In the genomic region with DNA sequence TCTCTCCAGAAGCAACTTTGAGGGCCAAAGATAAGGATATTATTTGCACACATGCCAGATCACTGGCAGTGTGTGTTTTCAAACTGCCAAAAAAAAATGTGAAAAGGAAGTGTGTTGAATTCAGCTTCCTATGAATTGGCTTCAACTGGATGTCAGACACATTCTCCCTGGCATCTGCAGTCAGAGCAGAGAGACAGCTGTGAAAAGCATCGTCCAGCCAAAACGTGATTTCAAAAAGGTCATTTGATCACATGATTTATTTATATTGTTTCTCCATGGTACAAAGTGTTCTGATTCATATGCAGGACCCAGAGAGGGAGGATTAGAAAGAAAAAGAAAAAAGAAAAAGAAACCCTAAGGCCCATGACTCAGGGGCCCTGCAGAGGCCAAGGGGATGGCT, we compare ENCODE assay signal across 15 mouse cellular contexts.
A peak's percentile ranks its signal among the peaks of the same experiment; 100 is the strongest.
DNase-seq lines count a peak whose midpoint lies in the region; ATAC-seq and TF ChIP-seq lines count a peak whose summit lies in the region.
"Had no signal": no experiment of that assay in that cellular context is flagged by ENCODE, and none has a peak within 500 bp of the region (broad histone marks: within the 10 kb centered on the region; RNA-seq: fewer than 3 reads in every experiment).

No protein-coding gene starts in this region.

- no peak for TF ChIP-seq CTCF in heart, adult 2 months (IDR thresholded peaks at IDR 0.05)

- peak overlapping the region; percentile 38 for H3K27ac ChIP-seq in heart, adult 2 months
- no peak overlapping the region for H3K27ac ChIP-seq in heart, embryonic 12.5 days (ENCODE audit: poor library complexity, severe bottlenecking)
- peak overlapping the region; percentile 89 for H3K27ac ChIP-seq in brown adipose tissue, adult 24 weeks (replicated peaks; ENCODE audit: low read depth, low read length)
- peak overlapping the region; percentile 76 for H3K27ac ChIP-seq in lung, embryonic 15.5 days
- H3K27ac ChIP-seq in midbrain, embryonic 14.5 days (replicated peaks; ENCODE audit: low read depth, low read length), result no peak overlapping the region
- H3K27ac ChIP-seq: liver, embryonic 15.5 days; midbrain, embryonic 13.5 days had no signal

- ATAC-seq in heart, embryonic 12.5 days (ENCODE audit: insufficient number of reproducible peaks, low FRiP score), result no peak
- ATAC-seq in lung, embryonic 15.5 days (ENCODE audit: borderline replicate concordance, extremely low read depth, low FRiP score, low TSS enrichment), result peak; percentile 84
- no peak for ATAC-seq in midbrain, embryonic 14.5 days (ENCODE audit: low FRiP score, low TSS enrichment)
- ATAC-seq: inflammation-experienced regulatory T-cells, adult 6 months; midbrain, embryonic 13.5 days; Patski had no signal

- H3K79me2 ChIP-seq in heart, adult 2 months (replicated peaks; ENCODE audit: control insufficient read depth, insufficient read depth, low read length), result no peaks in the 10 kb centered on the region

- H3K36me3 ChIP-seq in heart, adult 2 months (ENCODE audit: control insufficient read depth, insufficient read depth, low read length), result peaks cover 11% of the 10 kb centered on the region
- H3K36me3 ChIP-seq in heart, embryonic 12.5 days, result no peaks in the 10 kb centered on the region
- no peaks in the 10 kb centered on the region for H3K36me3 ChIP-seq in lung, embryonic 15.5 days
- H3K36me3 ChIP-seq in midbrain, embryonic 14.5 days (ENCODE audit: control insufficient read depth, insufficient read depth, low read length), result no peaks in the 10 kb centered on the region
- H3K36me3 ChIP-seq: liver, embryonic 15.5 days; midbrain, embryonic 13.5 days had no signal

- WGBS in heart, adult 2 months, result 5% methylated on average over 2 of the region's 2 CpGs
- WGBS in heart, embryonic 12.5 days, result 41% methylated on average over 2 of the region's 2 CpGs
- WGBS in lung, embryonic 15.5 days, result 24% methylated on average over 2 of the region's 2 CpGs
- WGBS in midbrain, embryonic 14.5 days, result 32% methylated on average over 2 of the region's 2 CpGs

- no peak; the same call in 1 of the 2 replicates for TF ChIP-seq POLR2A in heart, adult 2 months (IDR thresholded peaks at IDR 0.05; ENCODE audit: insufficient read depth, low read depth, low read length)

- H3K27me3 ChIP-seq in heart, adult 2 months (ENCODE audit: control insufficient read depth, insufficient read depth, low read length), result no peaks in the 10 kb centered on the region
- H3K27me3 ChIP-seq in heart, embryonic 12.5 days (replicated peaks), result no peaks in the 10 kb centered on the region
- no peaks in the 10 kb centered on the region for H3K27me3 ChIP-seq in lung, embryonic 15.5 days
- no peaks in the 10 kb centered on the region for H3K27me3 ChIP-seq in midbrain, embryonic 14.5 days (ENCODE audit: control insufficient read depth, insufficient read depth, low read length)
- H3K27me3 ChIP-seq: CH12.LX; liver, embryonic 15.5 days; midbrain, embryonic 13.5 days; Patski had no signal

- H3K4me3 ChIP-seq in heart, adult 2 months, result no peak overlapping the region
- H3K4me3 ChIP-seq in heart, embryonic 12.5 days, result no peak overlapping the region
- no peak overlapping the region for H3K4me3 ChIP-seq in brown adipose tissue, adult 24 weeks (ENCODE audit: insufficient read depth, low read depth, low read length)
- H3K4me3 ChIP-seq in lung, embryonic 15.5 days, result no peak overlapping the region
- no peak overlapping the region for H3K4me3 ChIP-seq in midbrain, embryonic 14.5 days (replicated peaks; ENCODE audit: low read depth, low read length)
- H3K4me3 ChIP-seq: erythroblast, embryonic 14.5 days; liver, embryonic 15.5 days; midbrain, embryonic 13.5 days had no signal

- intact Hi-C loops in heart, adult 2 months (cut with DNase I), result loop anchor here (1.0 to 10.0 kb wide), 5 partner anchors 83 to 389 kb away; partner anchors contain the start of gene Adamts9
- intact Hi-C loops in left cerebral cortex, postnatal 14 days (cut with DNase I), result no loop called here

- DNase-seq in heart, adult 2 months, result peak in 1 of 2 experiments; percentile 50
- DNase-seq in adipocyte (ENCODE audit: low spot score), result peak; percentile 64
- no peak for DNase-seq in left cerebral cortex, postnatal 14 days (ENCODE audit: low spot score in 2 of 2)
- no peak for DNase-seq in midbrain, embryonic 14.5 days
- no peak for DNase-seq in thymus, adult 18-20 months
- DNase-seq: cerebellum, adult 8-10 months had no signal

- TF ChIP-seq EP300 in heart, adult 2 months (IDR thresholded peaks at IDR 0.05; ENCODE audit: insufficient read depth, low read depth, low read length), result 0 out of 2 replicates have a peak, but pooled peaks have one; percentile 30

- no peak overlapping the region for H3K4me2 ChIP-seq in heart, embryonic 12.5 days
- H3K4me2 ChIP-seq in lung, embryonic 15.5 days, result no peak overlapping the region
- no peak overlapping the region for H3K4me2 ChIP-seq in midbrain, embryonic 14.5 days (ENCODE audit: low read length)
- H3K4me2 ChIP-seq: liver, embryonic 15.5 days; midbrain, embryonic 13.5 days had no signal

- H3K9ac ChIP-seq in heart, adult 2 months (ENCODE audit: low read depth, low read length), result no peak overlapping the region
- H3K9ac ChIP-seq in heart, embryonic 12.5 days, result no peak overlapping the region
- no peak overlapping the region for H3K9ac ChIP-seq in lung, embryonic 15.5 days
- H3K9ac ChIP-seq in midbrain, embryonic 14.5 days (replicated peaks; ENCODE audit: low read length), result no peak overlapping the region
- H3K9ac ChIP-seq: liver, embryonic 15.5 days; midbrain, embryonic 13.5 days had no signal

- peaks cover 7% of the 10 kb centered on the region for H3K4me1 ChIP-seq in heart, adult 2 months (ENCODE audit: control insufficient read depth, insufficient read depth, low read length)
- H3K4me1 ChIP-seq in heart, embryonic 12.5 days (replicated peaks), result peaks cover 12% of the 10 kb centered on the region; the same call in 1 of the 2 replicates
- H3K4me1 ChIP-seq in brown adipose tissue, adult 24 weeks (ENCODE audit: control insufficient read depth, insufficient read depth, insufficient read length, low read length), result peaks cover 3% of the 10 kb centered on the region; the same call in 1 of the 2 replicates
- H3K4me1 ChIP-seq in lung, embryonic 15.5 days, result peaks cover 17% of the 10 kb centered on the region
- no peaks in the 10 kb centered on the region for H3K4me1 ChIP-seq in midbrain, embryonic 14.5 days (ENCODE audit: control insufficient read depth, insufficient read depth, low read length)
- H3K4me1 ChIP-seq: liver, embryonic 15.5 days; midbrain, embryonic 13.5 days had no signal

- H3K9me3 ChIP-seq in heart, embryonic 12.5 days (replicated peaks), result no peaks in the 10 kb centered on the region
- H3K9me3 ChIP-seq in lung, embryonic 15.5 days, result no peaks in the 10 kb centered on the region
- no peaks in the 10 kb centered on the region for H3K9me3 ChIP-seq in midbrain, embryonic 14.5 days (ENCODE audit: control insufficient read depth, low read length)
- H3K9me3 ChIP-seq: liver, embryonic 15.5 days; midbrain, embryonic 13.5 days had no signal

Comparison
In these comparisons a context has a peak if more than half of its experiments do, and no peak if none do; other contexts are left out.
1. H3K27ac ChIP-seq: peak in heart, adult 2 months (single experiment), brown adipose tissue, adult 24 weeks (single experiment) and lung, embryonic 15.5 days (single experiment); none in heart, embryonic 12.5 days (single experiment) and midbrain, embryonic 14.5 days (single experiment).